Mouse (Mus musculus): ENCODE measurements around the gene Supt3.

DNA sequence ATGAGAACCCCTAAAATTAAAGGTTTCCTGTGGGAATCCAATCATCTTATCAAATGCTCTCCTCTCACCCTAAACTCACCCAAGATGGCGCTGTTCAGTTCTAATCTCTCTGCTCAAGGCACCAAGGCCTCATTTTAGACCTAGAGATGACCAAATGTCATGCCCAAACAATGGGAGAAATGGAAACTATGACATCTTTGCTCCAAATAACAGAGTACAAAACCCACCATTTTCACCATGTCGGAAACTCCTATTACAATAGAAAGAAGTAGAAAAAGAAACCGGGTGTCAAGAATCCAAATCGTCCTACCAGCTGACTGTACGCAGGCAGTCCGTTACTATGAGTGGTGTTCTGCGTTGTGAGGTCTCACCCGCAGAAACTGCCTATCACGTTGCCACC lies 34.7 kb upstream of the Supt3 start:
- TF ChIP-seq EP300 (IDR thresholded peaks at IDR 0.05; ENCODE audit: insufficient read depth, low read depth, low read length) (no peak), POLR2A (IDR thresholded peaks at IDR 0.05; ENCODE audit: insufficient read depth, low read length) (no peak)

All from ES-Bruce4 (cell line).